Mouse (Mus musculus) embryonic facial prominence, embryonic 11.5 days (tissue): ENCODE measurements at regions not wholly inside any gene's neighbourhood (a gene's known extent, or its start where the extent isn't known, plus 50 kb on each side); places are given as distances from the start of the nearest gene placed in this dataset.

ENCODE experiments used
- ATAC-seq: fragments of 200-750 bp; cut with Nextera tagmentation; replicated peaks from 2 replicates; pipeline ENCODE4 v1.8.0; 2017; ENCODE audit warnings: low read depth; ENCODE audit not compliant: insufficient number of reproducible peaks, low FRiP score, low TSS enrichment
- DNase-seq: peaks from one replicate; pipeline ENCODE4 v3.0.0-alpha.2; 2015; ENCODE audit warnings: low spot score
- H3K27ac ChIP-seq: fragments of 300-500 bp; sonication (generic); replicated peaks from 2 replicates; pipeline ENCODE4 v1.5.1; 2014; ENCODE audit warnings: mild to moderate bottlenecking, low read depth, low read length, control low read depth
- H3K27me3 ChIP-seq: fragments of 300-500 bp; sonication (generic); 2 replicates; pipeline ENCODE4 v1.6.1; 2014; ENCODE audit warnings: mild to moderate bottlenecking, low read length, moderate library complexity, mixed read lengths; ENCODE audit not compliant: control insufficient read depth, insufficient read depth
- H3K36me3 ChIP-seq: fragments of 300-500 bp; sonication (generic); replicated peaks from 2 replicates; pipeline ENCODE4 v1.6.1; 2014; ENCODE audit warnings: low read depth, mild to moderate bottlenecking, low read length, moderate library complexity, mixed read lengths; ENCODE audit not compliant: control insufficient read depth, insufficient read depth
- H3K4me1 ChIP-seq: fragments of 300-500 bp; sonication (generic); 2 replicates; pipeline ENCODE4 v1.6.1; 2014; ENCODE audit warnings: low read length, mixed read lengths; ENCODE audit not compliant: control insufficient read depth, insufficient read depth
- H3K4me2 ChIP-seq: fragments of 300-500 bp; sonication (generic); 2 replicates; pipeline ENCODE4 v1.6.1; 2014; ENCODE audit warnings: low read depth, mild to moderate bottlenecking, control low read depth, low read length, moderate library complexity
- H3K4me3 ChIP-seq: fragments of 300-500 bp; sonication (generic); 2 replicates; pipeline ENCODE4 v1.5.1; 2014; ENCODE audit warnings: low read depth, low read length, control low read depth
- H3K9ac ChIP-seq: fragments of 300-500 bp; sonication (generic); replicated peaks from 2 replicates; pipeline ENCODE4 v1.6.1; 2014; ENCODE audit warnings: mild to moderate bottlenecking, control low read depth, low read length
- H3K9me3 ChIP-seq: fragments of 300-500 bp; sonication (generic); replicated peaks from 2 replicates; pipeline ENCODE4 v1.6.1; 2016; ENCODE audit warnings: mild to moderate bottlenecking, low read length, inconsistent platforms, mixed read lengths; ENCODE audit not compliant: control insufficient read depth
- WGBS: fragments of 180-500 bp; shearing (Covaris S2); extraction: QIAGEN DNeasy Blood & Tissue Kit; methylation state at CpG from one replicate; pipeline ENCODE4 v1.1.7; 2014; 5-methylcytosine and 5-hydroxymethylcytosine counted together

DNA sequence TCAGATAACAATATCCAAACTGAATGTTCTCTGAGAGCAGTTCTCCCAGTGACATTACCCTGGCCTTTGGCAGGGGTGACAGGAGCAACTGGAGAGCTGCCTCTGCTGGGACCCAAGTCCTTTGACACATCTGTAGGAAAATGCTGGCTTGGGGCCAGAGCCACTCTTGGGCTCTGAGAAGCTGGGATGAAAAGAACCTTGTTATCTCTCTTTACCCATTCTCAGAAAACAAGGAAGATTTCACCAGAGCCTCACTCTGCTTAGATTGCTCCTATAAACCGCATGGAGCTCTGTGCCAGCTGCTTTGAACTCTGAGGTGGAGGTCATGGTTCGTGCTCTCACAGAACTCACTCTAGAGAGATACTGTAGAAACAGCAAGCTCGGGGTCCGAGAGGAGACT is 71.7 kb upstream of the Jak1 start:
- Histone ChIP-seq H3K9me3 (no peaks in the 10 kb centered on the region), H3K27me3 (no peaks in the 10 kb centered on the region), H3K4me1 (no peaks in the 10 kb centered on the region), H3K4me2 (no peak overlapping the region), H3K9ac (no peak overlapping the region), H3K4me3 (no peak overlapping the region), H3K27ac (no peak overlapping the region), H3K36me3 (no peaks in the 10 kb centered on the region)
- DNase-seq (no peak), ATAC-seq (no peak)
- WGBS, result 60% methylated on average over 4 of the region's 4 CpGs

- no peak overlapping the region for H3K27ac ChIP-seq
- DNase-seq (no peak), ATAC-seq (no peak)
- no peaks in the 10 kb centered on the region for H3K27me3 ChIP-seq
- no peaks in the 10 kb centered on the region for H3K4me1 ChIP-seq
- H3K9ac ChIP-seq, result no peak overlapping the region
- H3K36me3 ChIP-seq, result no peaks in the 10 kb centered on the region
- H3K4me2 ChIP-seq, result no peak overlapping the region
- no peak overlapping the region for H3K4me3 ChIP-seq
- H3K9me3 ChIP-seq, result no peaks in the 10 kb centered on the region
Observed at GRCm38 (mm10) chr4:101336371-101336770, 71.3 kb upstream of the Jak1 start.

- Histone ChIP-seq H3K27me3 (no peaks in the 10 kb centered on the region), H3K4me2 (no peak overlapping the region), H3K4me1 (no peaks in the 10 kb centered on the region), H3K9ac (no peak overlapping the region), H3K4me3 (no peak overlapping the region), H3K36me3 (no peaks in the 10 kb centered on the region), H3K27ac (no peak overlapping the region), H3K9me3 (no peaks in the 10 kb centered on the region)
- ATAC-seq (no peak), DNase-seq (no peak)
- WGBS, result 90% methylated on average over 10 of the region's 10 CpGs
Observed at GRCm38 (mm10) chr4:101333868-101334267, 68.8 kb upstream of the Jak1 start.

DNA sequence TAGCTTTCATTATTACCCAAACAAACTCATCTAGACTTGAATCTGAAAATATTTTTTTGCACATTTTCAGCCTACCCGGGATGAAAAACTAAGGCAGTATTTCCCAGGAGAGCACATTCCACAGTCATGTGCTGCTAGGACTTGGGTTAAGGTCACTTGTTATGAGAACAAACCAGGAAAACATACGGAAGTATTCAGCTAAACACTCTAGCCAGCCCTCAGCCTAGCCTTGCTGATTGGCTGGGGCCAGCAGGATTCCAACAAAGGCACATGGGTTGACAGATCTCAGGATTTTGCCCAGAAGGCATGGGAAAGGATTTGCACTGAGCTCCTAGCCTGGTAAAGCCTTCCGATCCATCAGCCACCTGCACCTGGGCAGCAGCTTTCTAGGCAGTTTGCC is 68.0 kb upstream of the Jak1 start:
- Histone ChIP-seq H3K27ac (no peak overlapping the region), H3K36me3 (no peaks in the 10 kb centered on the region), H3K27me3 (no peaks in the 10 kb centered on the region), H3K4me1 (no peaks in the 10 kb centered on the region), H3K9ac (no peak overlapping the region), H3K4me2 (no peak overlapping the region), H3K4me3 (no peak overlapping the region), H3K9me3 (no peaks in the 10 kb centered on the region)
- WGBS, result 47% methylated on average over 3 of the region's 3 CpGs
- DNase-seq, result peak; percentile 51
- ATAC-seq, result no peak

GRCm38 (mm10) chr4:101331231-101331630 is 66.1 kb upstream of the Jak1 start:
- H3K27me3 ChIP-seq, result no peaks in the 10 kb centered on the region
- H3K27ac ChIP-seq, result no peak overlapping the region
- no peak overlapping the region for H3K4me2 ChIP-seq
- no peaks in the 10 kb centered on the region for H3K9me3 ChIP-seq
- 71% methylated on average over 4 of the region's 4 CpGs for WGBS
- no peaks in the 10 kb centered on the region for H3K4me1 ChIP-seq
- H3K4me3 ChIP-seq, result no peak overlapping the region
- H3K36me3 ChIP-seq, result no peaks in the 10 kb centered on the region
- no peak overlapping the region for H3K9ac ChIP-seq
- DNase-seq (no peak), ATAC-seq (no peak)

DNA sequence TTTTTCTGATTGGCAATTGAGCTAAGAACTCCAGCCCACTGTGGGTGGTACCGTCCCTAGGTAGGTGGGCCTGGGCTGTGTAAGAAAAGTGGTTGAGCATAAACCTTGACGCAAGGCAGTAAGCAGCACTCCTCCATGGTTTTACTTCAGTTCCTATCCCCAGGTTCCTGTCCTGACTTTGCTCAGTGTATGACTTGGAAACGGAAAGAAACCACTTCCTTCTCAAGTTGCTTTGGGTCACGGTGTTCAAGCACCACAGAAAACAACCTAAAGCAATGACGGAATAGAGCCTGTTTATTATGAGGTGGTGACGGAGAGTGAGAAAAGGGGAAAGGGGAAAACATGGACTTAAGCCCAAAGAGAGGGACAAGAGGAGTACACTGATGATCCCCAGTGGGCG is 64.0 kb upstream of the Jak1 start:
- no peak for DNase-seq
- Histone ChIP-seq H3K27ac (no peak overlapping the region), H3K4me2 (no peak overlapping the region), H3K4me1 (no peaks in the 10 kb centered on the region), H3K36me3 (no peaks in the 10 kb centered on the region), H3K27me3 (no peaks in the 10 kb centered on the region), H3K4me3 (no peak overlapping the region), H3K9me3 (no peaks in the 10 kb centered on the region), H3K9ac (no peak overlapping the region)
- no peak for ATAC-seq
- WGBS, result 82% methylated on average over 7 of the region's 7 CpGs

DNA sequence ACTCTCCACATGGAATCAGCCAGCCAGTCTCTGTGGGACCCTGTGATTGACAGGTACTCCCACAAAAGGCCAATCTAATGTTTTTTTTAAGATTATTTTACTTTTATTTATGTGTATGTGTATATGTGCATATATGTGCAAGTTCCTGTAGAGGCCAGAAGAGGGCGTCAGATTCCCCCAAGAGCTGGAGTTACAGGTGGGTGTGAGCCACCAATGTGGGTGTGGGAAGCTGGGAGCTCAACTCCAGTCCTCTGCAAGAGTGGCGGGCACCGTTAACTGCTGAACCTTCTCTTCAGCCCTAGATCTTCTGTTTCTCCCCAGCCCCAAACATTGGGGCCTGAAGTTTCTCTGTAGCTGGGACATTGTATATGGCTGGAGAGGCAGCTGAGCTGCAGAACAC is 61.0 kb upstream of the Jak1 start:
- ATAC-seq (no peak), DNase-seq (no peak)
- no peaks in the 10 kb centered on the region for H3K4me1 ChIP-seq
- H3K9ac ChIP-seq, result no peak overlapping the region
- no peaks in the 10 kb centered on the region for H3K27me3 ChIP-seq
- H3K4me2 ChIP-seq, result no peak overlapping the region
- H3K27ac ChIP-seq, result no peak overlapping the region
- H3K36me3 ChIP-seq, result no peaks in the 10 kb centered on the region
- 77% methylated on average over 3 of the region's 3 CpGs for WGBS
- no peak overlapping the region for H3K4me3 ChIP-seq
- H3K9me3 ChIP-seq, result no peaks in the 10 kb centered on the region

GRCm38 (mm10) chr4:101321731-101322130 is 56.6 kb upstream of the Jak1 start:
- no peaks in the 10 kb centered on the region for H3K9me3 ChIP-seq
- H3K9ac ChIP-seq, result no peak overlapping the region
- 76% methylated on average over 2 of the region's 2 CpGs for WGBS
- H3K4me1 ChIP-seq, result no peaks in the 10 kb centered on the region
- H3K27me3 ChIP-seq, result no peaks in the 10 kb centered on the region
- no peaks in the 10 kb centered on the region for H3K36me3 ChIP-seq
- no peak overlapping the region for H3K4me2 ChIP-seq
- ATAC-seq (no peak), DNase-seq (no peak)
- no peak overlapping the region for H3K27ac ChIP-seq
- no peak overlapping the region for H3K4me3 ChIP-seq

DNA sequence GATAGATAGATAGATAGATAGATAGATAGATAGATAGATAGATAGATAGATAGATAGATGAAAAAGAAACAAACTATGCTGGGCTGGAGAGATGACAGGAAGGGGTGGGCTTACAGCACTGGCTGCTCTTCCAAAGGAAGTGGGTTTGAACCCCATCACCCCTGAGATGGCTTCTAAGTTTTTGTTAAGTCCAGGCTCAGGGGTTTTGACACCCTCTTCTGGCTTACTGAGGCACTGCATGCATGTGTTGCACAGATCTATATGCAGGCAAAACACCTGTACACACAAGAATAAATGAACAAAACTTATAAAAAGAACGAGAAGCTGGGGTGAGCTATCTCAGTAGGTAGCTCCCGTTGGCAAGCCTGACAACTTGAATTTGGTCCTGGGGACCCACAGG is 55.5 kb upstream of the Jak1 start:
- Histone ChIP-seq H3K9me3 (no peaks in the 10 kb centered on the region), H3K27ac (no peak overlapping the region), H3K27me3 (no peaks in the 10 kb centered on the region), H3K4me1 (no peaks in the 10 kb centered on the region), H3K9ac (no peak overlapping the region), H3K4me2 (no peak overlapping the region), H3K36me3 (no peaks in the 10 kb centered on the region), H3K4me3 (no peak overlapping the region)
- peak; percentile 17 for DNase-seq
- ATAC-seq, result no peak
- 75% methylated on average over 2 of the region's 2 CpGs for WGBS
